Mouse (Mus musculus) C2C12 (cell line): ENCODE data around the gene Csrp1.

Experiments used
- CTCF ChIP-seq: IDR thresholded peaks from one replicate; pipeline ENCODE4 v1.5.1; 2011; ENCODE audit not compliant: control insufficient read depth, insufficient read depth, insufficient read length
- MAX ChIP-seq: IDR thresholded peaks from one replicate; pipeline ENCODE4 v1.6.1; 2011; ENCODE audit warnings: mild to moderate bottlenecking, control low read depth

GRCm38 (mm10) chr1:135761728-135762127 lies 41.9 kb downstream of the Csrp1 start:
- TF ChIP-seq CTCF (no peak), MAX (no peak)
